Mouse (Mus musculus): ENCODE results near the gene Sec23b.
"Not testable (repeated sequence)": the region's sequence is repeated elsewhere in the genome, so short reads cannot be mapped to it uniquely, and the experiment has no call there.

Sec23b gene

DNA sequence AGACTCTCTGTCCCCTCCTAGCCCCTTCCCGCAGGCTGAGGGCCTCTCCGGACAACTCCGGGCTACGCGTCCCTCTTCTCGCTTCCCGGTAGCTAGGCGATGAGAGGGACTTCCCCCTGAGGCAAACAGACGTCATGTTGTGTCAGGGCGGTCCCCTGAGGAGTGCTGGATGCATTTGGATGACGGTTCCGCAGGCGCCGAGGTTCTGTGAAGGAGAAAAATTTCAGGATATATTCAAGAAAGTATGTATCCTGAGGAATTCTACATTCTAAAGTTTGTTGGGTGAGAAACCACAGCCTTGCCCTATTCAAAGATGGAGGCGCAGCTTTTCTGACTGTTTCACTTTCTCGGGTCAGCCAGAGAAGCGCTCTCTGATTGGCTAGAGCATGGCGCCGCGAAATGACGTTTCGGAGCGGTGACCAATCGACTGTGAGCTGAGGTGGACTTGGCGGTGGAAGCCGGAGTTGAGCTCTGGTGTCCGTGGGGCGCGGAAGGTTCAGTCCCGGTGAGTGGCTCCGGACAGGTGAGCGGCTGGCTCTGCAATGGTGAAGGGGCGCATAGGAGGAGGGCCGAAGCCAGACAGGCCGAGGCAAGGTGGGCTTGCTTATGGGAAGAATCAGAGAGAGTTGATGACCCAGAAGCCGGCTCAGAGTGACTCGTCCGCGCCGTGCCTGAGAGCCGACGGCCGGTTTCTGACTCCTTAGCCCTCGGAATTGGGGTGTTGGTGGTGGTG is at the start of gene Sec23b:
Gene Sec23b, plus strand, starts transcription at position 410 of the 733 bp plus-strand sequence.
- peak; percentile 97 to 98 for DNase-seq

GRCm38 (mm10) chr2:144514619-144515018 is 41.4 kb upstream of the Sec23b start:
- DNase-seq: no peak

GRCm38 (mm10) chr2:144519772-144520171 is 36.3 kb upstream of the Sec23b start:
- no peak for DNase-seq

- DNase-seq: no peak
These were observed 30.2 kb upstream of the Sec23b start for GRCm38 (mm10) chr2:144525856-144526255.

DNA sequence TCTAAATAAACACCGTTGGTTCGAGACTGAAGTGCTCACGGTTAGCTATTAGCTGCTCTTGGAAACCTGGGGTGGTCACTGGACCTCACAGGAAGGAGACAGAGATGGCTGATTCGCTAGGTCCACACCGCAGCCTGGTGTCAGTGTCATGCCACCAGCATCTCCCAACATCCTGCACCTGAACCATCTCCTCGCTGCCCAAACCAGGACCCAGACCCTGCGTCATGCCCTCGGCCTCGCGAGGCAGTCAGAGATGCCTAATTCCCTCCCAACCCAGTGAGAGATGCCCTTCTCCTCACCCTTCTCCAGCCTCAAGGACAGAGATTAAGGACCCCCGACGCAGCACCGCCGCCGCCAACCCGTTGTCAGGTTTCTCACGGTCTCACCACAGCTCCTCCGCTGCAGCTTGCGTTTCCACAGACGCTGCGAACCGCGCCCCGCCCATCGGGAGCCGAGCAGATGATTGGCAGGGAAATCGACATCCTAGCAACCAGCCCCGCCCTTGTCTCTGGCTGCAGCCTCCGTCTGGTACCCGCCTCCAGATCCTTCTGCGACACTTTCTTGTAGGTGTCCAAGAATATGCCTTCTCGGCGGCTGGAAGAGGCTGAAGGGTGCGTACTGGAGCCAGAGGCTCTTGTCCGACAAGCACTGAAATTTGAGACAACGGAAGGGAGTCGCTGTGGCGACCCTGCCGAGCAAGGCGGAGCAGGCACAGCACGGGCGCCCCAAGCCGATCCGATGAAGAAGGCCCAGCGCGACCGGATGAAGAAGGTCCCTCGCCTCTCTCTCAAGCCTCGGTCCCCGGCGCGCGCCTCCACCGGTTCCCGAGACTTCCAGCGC is 28.8 kb upstream of the Sec23b start, which contains the start of the genes Dzank1 and Polr3f:
Gene Dzank1, minus strand, starts transcription at position 434 of the 840 bp plus-strand sequence.
Gene Polr3f, plus strand, starts transcription at position 738 of the 840 bp plus-strand sequence.
- peak; percentile 97 for DNase-seq

GRCm38 (mm10) chr2:144527821-144528174 is 28.2 kb upstream of the Sec23b start:
- DNase-seq: no peak

GRCm38 (mm10) chr2:144537123-144537522 is 18.9 kb upstream of the Sec23b start:
- no peak for DNase-seq

- no peak for DNase-seq
These were observed 14.8 kb upstream of the Sec23b start for GRCm38 (mm10) chr2:144541246-144541645.

- no peak for DNase-seq
These were observed 12.4 kb upstream of the Sec23b start for GRCm38 (mm10) chr2:144543670-144544069.

DNA sequence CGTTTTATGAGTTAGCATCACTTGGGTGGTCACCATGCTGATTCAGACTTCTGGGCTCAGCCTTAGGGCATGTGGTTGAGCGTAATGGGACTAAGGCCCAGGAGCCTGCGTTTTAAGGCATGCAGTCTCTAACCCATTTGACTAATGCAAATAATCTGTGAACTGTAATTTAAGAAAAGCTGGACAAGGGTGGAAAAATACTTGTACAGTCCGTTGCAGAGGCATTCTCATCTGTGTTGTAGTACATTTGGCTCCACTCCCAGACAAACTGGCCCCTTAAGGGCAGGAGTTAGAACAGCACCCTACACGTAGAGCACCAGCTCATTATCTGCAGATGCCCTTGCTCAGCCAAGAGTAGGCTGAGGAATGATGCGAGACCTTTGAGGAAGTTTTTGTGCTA is 11.4 kb upstream of the Sec23b start:
- DNase-seq: no peak

- no peak for DNase-seq
These were observed 11.0 kb upstream of the Sec23b start for GRCm38 (mm10) chr2:144545061-144545460.

DNA sequence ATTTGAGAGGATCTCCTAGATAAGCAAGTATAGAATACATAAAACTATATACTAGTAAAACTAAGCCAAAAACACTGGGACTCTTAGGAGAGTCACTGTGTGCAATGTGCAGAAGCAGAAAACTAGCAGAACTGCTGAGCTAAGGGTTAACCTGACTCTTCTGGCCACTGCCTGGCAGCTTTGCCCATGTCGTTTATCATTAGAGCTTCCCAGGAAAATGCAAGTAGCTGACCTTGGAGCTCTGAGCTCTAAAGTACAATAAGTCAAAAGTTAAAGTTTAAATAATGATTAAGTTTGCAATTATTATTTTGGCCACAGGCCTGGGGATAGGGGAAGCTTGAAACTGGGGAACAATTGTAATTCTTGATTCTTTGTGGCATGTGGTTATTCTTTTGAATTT is 10.5 kb upstream of the Sec23b start:
- no peak for DNase-seq

GRCm38 (mm10) chr2:144547559-144547958 is 8.5 kb upstream of the Sec23b start:
- DNase-seq: no peak

- peak; percentile 61 to 64 for DNase-seq
These were observed 5.5 kb upstream of the Sec23b start, which contains the start of gene Rbbp9 for GRCm38 (mm10) chr2:144550529-144550928. Gene Rbbp9, minus strand, starts transcription at chr2:144550869.

DNA sequence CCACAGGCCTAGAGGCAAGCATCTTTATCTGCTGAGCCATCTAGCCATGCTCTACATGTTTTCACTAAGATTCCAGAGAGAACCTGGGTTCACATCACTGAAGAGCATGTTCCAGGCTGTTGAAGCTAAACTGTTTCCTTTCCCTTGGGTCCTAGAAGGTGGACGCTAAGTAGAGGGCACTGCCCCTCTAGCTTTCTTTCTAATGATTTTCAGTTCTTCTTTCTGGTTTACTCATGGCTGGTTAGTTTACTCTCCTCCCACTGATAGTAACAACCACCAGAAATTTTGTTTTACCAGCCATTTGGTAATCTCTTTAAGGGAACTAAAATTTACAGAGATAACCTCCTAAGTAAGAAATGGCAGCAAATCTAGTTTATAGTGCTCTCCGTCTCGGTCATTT is 2.1 kb upstream of the Sec23b start:
- no peak for DNase-seq

- no peak for DNase-seq
These were observed 676 bp upstream of the Sec23b start for GRCm38 (mm10) chr2:144555286-144555819.

GRCm38 (mm10) chr2:144588723-144589122 is 32.7 kb downstream of the Sec23b start:
- DNase-seq: no peak

DNA sequence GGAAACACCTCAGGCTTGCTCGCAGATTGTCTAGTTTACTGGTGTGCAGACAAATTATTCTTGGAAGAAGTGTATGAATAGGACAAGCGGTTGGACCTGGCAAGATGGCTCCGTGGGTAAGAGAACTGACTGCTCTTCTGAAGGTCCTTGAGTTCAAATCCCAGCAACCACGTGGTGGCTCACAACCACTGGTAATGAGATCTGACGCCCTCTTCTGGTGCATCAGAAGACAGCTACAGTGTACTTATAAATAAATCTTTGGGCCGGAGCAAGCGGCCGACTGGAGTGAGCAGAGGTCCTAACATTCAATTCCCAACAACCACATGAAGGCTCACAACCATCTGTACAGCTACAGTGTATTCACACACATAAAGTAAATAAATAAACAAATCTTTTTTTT is 37.0 kb downstream of the Sec23b start:
- not testable (repeated sequence) for DNase-seq

DNA sequence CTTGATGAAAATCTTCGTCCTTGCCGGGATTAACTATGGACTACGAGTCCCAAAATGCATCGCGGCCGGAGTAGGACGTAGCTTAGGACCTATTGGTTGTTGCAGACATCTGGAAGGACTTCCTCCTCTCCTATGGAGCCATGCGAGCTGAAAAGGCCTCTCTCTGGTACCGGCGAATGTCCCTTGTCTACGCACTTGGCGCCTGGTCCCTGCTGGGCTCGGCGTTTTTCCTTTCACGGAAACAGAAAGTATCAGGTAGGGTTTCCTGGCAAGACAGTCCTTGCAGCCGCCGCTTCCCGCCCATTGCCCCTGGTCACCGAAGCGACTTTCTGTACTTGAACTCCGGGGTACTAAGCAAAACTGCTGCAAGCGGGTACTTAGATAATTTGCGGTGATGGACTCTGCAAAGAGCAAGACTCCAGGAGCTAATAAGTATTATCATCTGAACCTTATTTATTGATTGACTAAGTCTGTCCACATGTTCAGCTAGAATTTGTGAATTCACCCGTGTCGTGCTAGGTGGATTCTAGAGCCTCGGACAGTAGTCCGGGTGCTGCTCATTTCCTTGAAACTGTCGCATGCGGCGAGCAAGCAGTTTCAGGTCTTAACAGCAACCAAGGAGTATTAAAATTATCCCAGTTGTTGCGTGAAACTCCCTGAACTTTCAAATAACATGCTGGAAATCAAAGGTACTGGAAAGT is 38.1 kb downstream of the Sec23b start, which contains the start of gene Smim26:
Gene Smim26, plus strand, starts transcription at position 104 of the 701 bp plus-strand sequence.
- peak; percentile 76 to 80 for DNase-seq

- no peak for DNase-seq
These were observed 42.0 kb downstream of the Sec23b start for GRCm38 (mm10) chr2:144598006-144598405.

GRCm38 (mm10) chr2:144599831-144600687 is 44.0 kb downstream of the Sec23b start, which contains the start of gene Dtd1:
Gene Dtd1, plus strand, starts transcription at chr2:144599897.
- DNase-seq: peak; percentile 90 to 92

- DNase-seq: no peak
These were observed 45.5 kb downstream of the Sec23b start for GRCm38 (mm10) chr2:144601576-144601975.

All from lung, postnatal 4 days (tissue).